Mouse (Mus musculus) skeletal muscle tissue, adult 2 months (tissue): Measurements from ENCODE around the gene Cpd.

Source experiments
- DNase-seq: peaks from one replicate; pipeline ENCODE4 v3.0.0-alpha.2; 2012; ENCODE audit warnings: low read depth, low spot score

Gene Cpd

DNA sequence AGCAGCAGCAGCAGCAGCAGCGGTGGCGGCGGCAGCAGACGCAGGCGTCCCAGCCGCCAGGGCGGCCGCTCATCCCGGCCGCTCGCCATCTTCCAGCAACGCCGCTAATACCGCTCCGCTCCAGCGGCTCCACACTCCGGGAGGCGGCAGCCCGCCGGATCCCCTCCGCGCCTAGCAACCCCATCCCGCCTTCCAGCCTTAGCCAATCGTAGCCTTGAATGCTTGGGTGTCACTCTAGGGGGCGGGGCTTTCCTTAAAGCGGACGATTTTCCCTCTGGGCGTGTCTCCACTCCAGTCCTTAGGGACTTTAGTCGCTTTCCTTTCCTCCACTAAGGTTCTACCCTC, at the start of gene Cpd:
Cpd (minus strand) TSS at position 141 of the 345 bp plus-strand sequence.
- peak; percentile 94 for DNase-seq

DNA sequence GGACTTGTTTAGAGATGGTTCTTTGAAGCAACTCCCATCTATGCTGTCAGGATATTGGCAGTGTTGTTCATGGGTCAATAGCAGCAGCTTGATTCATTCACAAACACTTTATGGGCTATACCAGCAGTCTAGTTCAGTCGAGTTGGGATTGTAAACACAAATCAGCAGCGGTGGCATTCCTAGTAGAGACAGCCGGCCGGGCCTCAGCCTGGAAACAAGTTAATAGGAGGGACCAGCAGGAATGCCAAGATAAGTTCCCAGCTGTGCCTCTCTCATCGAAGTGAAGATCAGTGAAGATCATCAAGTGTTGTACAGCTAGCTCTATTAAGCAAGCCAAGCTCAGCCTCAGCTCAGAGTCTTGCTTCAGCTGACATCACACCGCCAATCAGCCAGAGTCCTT, 49.5 kb upstream of the Cpd start:
- DNase-seq: no peak

DNA sequence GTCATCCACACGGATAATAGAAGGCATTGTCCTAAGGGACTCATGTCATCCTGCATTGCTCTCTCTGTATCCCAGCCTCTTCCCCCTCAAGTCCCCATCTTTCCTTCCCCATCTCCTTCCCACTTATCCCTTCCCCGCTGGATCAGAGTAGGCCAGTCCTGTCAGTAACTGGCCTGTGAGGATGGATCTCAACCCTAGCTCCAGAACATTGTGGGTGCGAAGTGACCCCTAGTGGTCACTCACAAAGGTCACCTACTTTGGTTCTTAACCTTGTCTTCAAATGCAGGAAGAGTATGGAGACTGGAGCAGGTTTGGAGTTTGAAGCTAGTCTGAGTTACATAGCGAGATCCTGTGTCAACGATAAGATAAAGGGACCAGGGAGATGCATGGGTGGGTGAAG, 47.4 kb upstream of the Cpd start:
- DNase-seq: peak; percentile 68

DNA sequence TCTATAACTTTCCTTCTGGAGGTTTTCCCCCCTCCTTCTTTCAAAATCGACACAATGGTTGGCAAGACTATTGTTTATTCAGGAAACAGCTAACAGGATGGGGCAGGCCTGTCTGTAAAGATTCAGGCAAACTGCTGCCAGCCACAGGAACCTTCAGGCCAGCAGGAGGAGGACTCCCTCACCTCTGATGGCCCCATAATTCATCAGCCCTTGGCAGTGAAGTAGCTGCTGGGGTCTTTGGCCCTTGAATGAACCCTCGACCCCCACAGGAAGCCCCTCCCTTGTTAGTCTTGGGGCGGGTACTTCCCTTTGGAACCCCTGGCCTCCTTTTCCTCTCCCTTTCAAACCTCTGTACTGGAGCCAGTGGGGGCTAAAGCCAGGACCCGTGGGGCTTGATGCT, 46.8 kb upstream of the Cpd start:
- no peak for DNase-seq

DNA sequence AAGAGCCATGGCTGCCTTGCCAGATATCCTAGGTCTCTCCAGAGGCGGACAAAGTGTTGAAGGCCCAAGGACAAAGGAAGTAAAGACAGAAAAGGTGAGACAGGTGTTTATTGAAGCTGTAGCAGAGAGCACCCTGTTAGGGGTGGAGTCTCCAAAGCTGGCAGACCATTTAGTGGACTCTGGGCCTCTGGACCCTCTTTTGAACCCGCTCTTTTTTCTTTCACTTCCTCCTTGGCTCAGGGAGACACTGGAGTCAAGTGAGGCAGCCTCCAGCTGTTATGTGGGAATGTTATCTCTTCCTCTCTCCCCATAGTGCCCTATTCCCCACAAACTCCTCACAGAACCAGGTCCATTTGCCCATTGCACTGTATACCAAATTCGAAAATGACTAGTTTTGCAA, 46.2 kb upstream of the Cpd start:
- DNase-seq: no peak

DNA sequence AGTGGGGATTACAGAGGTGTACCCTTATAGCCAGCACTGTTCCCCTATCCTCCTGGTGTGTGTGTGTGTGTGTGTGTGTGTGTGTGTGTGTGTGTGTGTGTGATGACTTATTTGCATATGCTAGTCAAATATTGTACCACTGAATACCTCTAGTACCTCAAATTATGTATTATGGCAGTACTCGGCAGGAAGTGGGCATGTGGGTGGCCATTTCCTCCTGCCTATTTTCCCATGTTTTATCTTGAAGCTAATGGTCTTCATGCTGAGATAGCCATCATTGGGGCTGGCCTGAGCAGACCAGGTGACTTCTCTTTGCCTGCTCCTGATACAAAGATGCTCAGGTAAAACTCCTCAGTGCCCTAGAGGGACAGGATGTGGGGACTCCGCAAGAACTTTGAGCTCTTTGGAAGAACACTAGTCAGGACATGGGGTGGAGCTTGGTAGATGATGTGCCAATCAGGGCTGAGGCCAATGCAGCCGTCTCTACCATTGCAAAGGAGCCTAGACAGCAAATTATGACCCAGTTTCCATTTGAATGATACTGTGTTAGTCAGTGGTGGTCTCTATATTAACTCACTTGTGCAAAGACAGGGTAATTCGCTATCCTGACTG, 45.0 kb upstream of the Cpd start:
- DNase-seq: no peak

DNA sequence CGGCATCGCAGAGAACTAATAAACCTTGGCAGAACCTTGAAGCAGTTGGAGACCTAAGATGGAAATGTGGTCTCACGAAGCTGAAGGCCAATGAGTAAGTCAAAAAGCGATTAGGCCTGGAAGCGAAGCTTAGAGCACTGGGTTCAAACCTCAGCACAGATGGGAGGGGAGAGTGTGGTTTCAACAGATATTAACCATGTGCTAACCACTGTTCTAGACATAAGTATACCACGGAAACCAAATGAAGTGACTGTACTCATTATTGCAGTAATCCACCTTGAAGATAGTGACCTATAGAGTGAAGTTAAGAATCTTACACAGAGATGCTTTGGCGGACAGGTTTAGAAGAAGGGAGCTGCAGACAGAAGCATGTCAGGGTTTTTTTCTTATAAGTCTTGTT, 44.4 kb upstream of the Cpd start:
- no peak for DNase-seq

DNA sequence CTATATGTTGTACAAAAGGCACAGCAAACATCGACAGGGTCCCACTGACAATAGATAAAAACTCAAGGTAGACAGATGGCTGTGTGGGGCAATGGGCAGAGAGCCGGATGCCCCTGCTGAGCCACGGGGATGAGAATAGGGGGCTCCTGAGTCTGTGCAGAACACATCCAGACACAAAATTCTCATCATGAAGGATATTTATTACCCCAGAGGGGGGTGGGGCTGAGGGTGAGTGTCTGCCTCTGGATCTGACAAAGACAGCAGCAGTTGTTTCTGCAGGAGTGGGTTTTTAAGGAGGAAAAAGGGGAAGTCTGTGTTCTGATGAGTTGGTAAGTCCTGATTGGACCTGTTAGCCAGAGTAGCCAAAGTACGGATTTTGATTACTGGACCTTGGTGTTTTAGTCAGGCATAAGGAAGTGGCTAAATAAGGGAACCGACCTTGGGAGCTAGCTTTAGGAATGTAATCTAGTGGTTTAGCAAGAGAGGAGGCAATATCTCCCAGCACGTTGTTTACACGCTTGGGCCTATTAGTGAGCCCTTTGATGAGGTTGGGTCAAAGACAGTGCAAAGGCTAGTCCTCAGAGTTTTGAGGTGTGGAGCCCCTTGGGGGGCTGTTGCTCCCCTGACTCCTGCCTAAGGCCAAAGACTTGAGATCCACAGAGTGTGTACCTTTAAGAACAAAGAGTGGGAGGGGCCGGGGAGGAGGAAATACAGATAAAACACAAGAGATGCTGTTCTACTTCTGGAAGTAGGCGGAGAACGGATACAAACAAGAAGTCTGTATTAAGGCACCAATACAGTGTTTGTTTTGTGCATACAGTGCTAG, 42.7 kb upstream of the Cpd start:
- no peak for DNase-seq

DNA sequence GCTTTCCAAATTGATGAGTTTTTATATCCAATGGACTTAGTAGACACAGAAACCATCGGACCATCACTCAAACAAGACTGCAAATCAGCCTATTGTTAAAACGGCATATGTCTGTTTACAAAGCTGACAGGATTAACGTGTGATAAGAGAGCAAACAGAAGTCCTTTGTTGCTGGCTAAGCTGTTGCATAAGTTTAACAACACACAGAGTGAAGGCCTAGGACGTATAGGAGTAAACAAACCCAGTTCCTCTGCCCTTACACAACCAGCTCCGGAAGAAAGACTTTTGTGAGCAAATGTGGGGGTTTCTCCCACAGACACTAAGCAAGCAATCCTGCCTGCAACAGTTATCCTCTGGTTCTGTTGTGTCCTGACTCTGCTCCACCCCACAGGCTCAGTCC, 37.6 kb upstream of the Cpd start:
- DNase-seq: no peak

DNA sequence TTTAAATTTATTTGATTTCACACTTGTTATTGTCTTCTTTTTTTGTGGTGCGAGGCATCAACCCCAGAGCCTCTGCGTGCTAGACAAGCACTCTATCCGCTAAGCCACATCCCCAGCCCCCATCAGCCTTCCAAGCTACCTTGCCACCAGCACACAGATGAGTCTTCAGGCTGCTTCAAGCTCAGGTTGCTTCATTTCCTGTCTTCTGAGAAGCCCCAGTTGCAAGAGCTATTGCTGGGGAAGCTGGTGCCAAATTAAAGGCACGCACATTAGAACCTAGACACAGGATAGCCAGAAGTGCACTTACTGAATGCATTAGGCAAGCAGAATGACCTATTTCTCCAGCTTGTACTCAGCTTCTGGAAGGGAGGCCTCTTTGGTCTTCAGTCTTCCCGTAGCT, 33.0 kb upstream of the Cpd start:
- DNase-seq: no peak

DNA sequence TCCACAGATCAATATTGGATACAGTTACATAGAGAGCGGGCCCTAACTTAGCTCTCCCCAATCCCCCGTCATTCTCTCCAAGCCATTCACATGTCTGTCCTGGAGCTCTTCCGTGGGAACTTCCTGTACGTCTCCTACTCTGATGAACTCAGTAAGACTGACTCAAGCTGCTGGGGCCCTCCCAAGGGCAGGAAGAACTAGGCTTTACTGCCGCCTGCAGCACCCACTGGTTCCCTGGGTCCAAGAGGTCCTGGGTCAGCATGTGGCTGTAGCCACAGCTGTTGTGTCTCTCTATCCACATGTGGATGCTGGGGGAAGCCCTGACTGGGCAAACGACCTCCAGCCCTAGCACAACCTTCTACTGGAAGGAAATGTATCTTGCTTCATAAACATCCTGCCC, 27.9 kb upstream of the Cpd start:
- no peak for DNase-seq

DNA sequence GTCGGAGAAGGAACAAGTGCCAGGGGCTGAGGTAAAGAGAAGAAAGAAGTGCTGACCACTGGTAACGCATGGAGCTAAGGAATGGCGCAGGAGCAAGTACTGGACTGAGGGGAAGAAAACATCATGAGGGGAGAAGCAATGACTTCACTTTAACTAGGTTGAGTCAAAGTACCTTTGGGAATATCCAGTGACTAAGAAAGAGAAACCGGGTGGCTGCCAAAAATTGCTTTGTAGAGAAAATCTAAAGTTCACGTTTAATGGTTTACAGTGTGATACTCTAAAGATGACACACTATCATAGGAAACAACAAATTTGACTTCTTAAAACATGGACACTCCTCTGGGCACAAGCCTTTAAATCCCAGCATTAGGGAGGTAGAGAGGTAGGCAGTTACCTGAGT, 27.0 kb upstream of the Cpd start:
- no peak for DNase-seq

DNA sequence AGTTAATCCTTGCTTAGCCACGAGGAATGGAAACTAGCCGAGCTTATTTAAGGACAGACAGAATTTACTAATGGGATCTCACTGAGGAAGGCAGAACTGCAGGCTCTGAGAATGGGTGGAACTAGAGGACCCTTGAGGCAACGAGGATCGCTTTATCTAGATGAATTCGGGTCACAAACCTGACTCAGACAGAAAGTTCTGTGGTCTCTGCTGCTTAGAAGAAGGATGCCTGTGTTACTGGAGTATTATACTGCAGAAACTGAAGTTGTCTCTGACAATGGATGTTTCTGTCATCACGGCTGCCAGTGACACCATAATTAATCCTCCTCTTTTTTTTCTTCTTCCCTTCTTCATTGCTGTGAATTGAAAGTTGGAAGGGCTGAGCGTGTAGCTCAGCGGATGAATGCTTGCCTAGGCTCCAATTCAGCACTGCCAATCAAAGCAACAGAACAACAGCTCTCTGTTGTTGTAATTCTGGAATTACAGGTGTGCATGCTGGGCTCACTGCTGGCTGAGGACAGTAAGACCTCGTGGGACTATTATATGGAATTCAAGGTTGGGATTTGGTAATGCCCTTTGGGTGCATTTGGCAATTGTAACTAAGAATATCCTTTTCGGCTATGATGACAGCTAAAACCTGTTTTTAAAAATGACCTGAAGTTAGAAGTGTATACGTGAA, 25.9 kb upstream of the Cpd start:
- no peak for DNase-seq

DNA sequence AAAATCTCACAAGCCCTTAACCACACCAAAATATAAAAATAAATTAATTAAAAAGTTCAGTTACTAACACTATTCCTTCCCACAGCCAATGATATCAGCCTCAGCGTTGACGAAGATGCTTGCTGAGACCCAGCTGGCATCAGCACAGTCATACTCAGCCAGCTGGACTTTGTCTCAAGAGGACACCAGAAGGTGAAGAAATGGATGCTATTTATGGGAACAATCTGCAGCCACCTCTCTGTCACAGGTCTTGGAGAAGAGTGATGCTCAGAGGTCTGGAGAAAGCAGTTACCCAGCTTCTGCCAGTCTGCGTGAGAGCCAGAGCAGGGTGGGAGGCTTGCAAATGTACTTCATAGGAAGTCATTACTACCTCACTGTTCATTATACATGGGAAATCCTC, 14.4 kb upstream of the Cpd start:
- no peak for DNase-seq

DNA sequence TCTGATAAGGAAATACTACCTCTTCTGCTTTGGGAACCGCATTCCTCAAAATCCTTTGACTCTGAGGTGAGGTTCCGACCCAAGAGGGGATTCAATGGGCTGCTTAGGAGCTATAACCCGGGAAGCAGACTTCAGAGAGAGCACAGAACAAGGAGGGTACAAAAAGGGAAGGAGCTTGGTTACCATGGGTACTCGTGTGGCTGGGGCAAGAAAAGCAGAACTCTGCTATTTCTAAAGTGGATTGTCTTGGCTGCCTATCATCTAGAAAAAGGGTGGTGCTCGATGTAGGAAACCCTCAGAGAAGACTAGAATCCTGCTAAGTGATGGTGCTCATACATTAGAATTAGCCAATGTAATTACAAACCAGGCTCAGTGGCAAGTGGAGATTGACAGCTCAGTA, 12.4 kb upstream of the Cpd start:
- DNase-seq: no peak

DNA sequence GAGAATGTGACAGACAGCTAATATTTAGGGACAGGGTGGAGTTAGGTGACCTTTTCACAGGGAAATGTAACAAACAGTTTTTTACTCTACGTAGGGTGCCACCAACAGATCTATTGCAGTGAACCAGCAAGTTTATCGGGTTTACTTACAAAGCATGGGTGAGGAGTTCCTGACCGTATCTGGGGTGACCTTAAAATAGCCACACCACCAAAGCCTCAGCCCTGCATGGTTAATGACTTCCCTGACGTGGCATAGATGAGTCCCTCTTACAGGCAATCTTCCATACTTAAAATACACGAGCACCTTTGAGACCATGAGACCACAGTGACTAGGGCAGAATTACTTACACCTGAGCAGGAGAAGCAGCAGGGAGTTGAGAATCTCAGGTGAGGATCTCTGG, 12.0 kb upstream of the Cpd start:
- DNase-seq: no peak

DNA sequence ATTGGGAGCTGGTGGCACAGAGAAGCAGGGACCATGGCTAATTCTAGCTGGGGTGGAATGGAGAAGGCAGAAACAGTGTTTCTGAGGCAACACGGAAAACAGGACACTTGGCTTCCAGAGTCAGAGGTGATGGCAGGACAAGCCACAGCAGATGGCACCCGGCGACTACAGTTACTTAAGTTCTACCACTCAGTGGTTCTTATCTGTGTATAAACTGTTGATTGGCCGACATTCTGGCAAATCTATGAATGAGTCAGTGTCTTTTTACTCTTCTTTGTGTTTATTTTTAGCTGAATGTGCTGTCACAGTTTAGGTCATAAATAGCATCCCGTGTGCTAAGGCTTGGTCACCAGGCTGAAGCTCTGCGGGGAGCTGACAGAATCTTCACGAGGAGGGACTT, 10.3 kb upstream of the Cpd start:
- peak; percentile 49 for DNase-seq

DNA sequence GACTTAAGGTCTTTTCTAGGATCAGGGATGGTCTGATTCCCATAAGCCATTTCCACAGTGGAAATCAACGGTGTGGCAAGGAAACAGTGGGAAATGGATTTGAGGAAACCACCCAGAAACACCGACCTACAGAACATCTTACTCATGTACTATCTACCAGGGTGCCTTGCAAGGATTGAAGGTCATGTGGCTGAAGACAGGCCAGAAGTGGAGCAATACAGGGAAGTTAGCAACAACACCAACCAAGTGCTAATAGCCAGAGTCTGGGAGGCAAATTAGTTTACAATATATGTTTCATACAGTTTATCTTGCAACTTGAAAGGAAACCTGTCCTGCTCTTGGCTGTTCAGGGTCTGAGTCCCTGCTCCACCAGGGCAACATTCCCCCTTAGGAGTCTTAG, 9.8 kb upstream of the Cpd start:
- no peak for DNase-seq

DNA sequence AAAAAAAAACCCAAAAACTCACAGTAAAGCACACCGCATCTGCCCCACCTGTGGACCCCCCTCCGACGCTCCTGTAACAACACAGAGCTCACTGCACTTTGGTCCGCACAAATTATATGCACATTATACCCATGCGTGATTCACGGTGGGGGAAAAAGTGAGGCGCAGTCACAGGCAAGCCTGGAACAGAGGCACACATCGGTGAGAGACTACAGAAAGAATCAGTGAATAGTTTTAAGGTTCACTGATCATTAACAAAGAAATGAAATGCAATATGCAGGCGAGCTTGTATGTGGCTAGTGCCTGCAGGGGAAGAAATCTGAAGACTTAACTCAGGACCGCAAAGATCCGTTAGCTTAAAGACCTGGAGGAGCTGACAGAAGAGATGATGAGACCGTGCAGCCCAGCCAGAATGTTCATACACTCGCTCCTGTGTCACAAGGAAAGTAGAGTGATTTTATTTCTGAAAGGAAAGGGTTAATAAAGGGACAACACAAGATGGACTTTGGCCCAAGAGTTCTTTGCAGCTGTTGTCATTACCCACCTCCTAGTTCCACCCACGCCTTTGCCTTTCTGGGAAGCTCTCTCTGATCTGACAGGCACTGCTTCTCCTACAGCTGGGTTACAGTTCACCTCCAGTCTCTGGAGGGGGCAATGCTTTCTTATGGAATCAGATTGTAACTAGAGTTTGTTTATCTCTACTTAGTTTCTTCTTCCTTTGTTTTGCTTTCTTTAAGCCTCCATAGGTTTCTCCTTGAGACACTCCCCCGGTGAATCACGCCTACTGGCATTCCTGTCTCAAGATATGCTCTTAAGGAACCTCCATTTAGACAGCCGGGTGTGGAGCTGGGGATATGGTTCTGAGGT, 7.9 kb upstream of the Cpd start:
- DNase-seq: no peak

DNA sequence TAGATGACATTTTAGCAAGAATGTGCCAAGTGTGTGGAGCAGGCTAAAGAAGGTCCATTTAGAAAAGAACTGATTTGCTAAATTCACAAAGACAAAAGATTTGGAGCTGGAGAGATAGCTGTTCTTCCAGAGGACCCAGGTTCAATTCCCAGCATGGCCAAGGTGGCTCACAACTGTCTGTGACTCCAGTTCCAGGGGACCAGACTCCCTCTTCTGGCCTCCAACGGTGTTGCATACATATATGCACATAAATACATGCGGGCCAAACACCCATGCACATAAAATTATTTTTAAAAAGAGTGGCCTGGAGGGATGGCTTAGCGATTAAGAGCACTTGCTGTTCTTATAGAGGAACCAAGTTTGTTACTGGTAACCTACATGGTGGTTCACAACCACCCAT, 4.7 kb upstream of the Cpd start:
- DNase-seq: no peak

DNA sequence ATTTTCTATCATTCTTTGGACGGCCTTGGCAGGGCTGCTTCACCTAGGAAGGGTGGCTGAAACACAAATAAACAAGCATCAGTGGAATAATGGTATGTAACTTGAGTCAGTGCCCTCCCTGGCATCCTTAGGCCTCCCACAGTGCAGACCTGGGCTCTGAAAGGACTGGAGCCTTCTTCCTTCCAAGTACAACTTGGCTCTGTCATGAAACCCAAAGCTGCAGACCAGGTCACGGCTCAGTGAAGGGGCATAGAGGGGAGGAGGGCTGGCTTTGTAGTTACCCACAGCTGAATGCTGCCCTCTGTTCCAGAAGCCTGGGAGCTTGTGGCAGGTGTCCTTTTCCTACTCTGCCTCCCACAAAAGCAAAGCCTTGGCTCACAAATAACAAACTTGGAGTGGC, 2.8 kb upstream of the Cpd start:
- DNase-seq: no peak

DNA sequence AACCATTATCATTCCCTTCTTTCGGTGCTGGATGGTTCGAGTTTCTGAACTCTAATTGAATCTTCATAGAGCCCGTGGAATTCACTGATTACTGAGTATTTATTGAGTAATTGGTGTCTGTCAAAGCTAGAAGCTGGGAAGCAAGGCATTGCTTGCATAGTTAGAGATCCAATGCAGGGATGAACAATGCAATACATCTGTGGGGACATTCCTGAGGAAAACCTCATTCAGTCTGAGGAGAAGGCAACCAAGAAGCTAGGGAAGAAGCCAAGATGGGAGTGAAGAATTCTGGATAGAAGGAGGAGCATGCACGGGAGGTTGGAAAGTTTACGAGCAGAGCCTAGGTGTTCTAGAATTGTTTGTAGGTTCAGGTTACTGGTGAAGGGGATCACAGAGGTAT, 1.3 kb upstream of the Cpd start:
- no peak for DNase-seq
